Mouse (Mus musculus) bone marrow macrophage, adult 2 months (primary cell): ENCODE measurements around the gene Pcx. TPM values are rescaled to one million over a fixed set of nuclear protein-coding genes. Genes with fewer than 3 reads are reported as not detected.

Experiments
- H3K27ac ChIP-seq: 2 replicates; pipeline ENCODE4 v1.5.1; 2012; ENCODE audit warnings: low read depth, low read length; ENCODE audit not compliant: insufficient read depth
- H3K4me1 ChIP-seq: 2 replicates; pipeline ENCODE4 v1.6.1; 2012; ENCODE audit warnings: low read length; ENCODE audit not compliant: control insufficient read depth, insufficient read depth
- H3K4me3 ChIP-seq: 2 replicates; pipeline ENCODE4 v1.5.1; 2012; ENCODE audit warnings: mild to moderate bottlenecking, low read length, moderate library complexity; ENCODE audit not compliant: insufficient read depth
- CTCF ChIP-seq: IDR thresholded peaks from 2 replicates; pipeline ENCODE4 v1.5.1; 2012; ENCODE audit warnings: low read depth, mild to moderate bottlenecking, low read length, moderate library complexity
- POLR2A ChIP-seq: IDR thresholded peaks from 2 replicates; pipeline ENCODE4 v1.6.1; 2012; ENCODE audit warnings: mild to moderate bottlenecking, low read depth, low read length, borderline replicate concordance
- polyA plus RNA-seq: library from polyadenylated mRNA; stranded (reverse); fragments of >200 nt; gene quantifications from 2 replicates; pipeline ENCODE4 v1.2.4, GENCODE M21; 2012; ENCODE audit not compliant: missing spikeins, insufficient read depth, insufficient read length

Pcx gene
- polyA plus RNA-seq, 1 experiment, result 3.7 TPM

- H3K4me1 ChIP-seq, result no peaks in the 10 kb centered on the region; the same call in 1 of the 2 replicates
- H3K27ac ChIP-seq, result no peak overlapping the region
- H3K4me3 ChIP-seq, result no peak overlapping the region
- TF ChIP-seq CTCF (no peak), POLR2A (no peak)
Observed at GRCm38 (mm10) chr19:4496535-4497262, 13.6 kb upstream of the Pcx start.

DNA sequence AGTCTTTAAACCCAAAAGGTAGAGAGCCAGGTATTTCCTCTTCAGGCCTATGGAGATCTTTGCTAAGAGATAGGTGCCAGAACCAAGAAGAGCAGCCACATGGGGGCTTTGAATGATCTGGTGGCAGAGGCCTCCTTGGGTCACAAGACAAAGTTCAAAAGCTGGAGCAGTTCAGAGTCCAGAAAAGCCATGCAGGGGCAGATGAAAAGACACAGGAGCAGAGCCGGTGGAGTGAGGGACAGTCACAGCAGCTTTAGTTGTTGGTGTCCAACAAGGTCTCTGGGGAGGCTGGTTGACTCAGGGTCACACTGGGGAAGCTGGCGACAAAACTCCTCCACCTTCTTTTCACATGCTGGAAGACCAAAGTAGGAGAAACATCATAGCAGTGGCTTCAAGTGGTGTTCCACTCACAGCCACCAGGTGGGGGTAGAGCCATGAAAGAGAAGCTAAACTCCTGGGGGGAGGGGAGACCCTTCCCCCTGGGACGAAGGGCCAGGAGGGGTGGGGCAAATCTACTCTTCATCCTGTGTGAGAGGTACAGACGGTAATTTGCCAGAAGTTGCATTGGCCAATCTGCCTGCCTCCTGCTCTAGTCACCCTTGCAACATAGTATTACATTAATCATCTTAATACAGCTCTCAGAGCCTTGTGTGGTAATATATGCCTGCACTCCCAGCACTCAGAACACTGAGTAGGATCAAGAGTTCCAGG, 12.9 kb upstream of the Pcx start:
- H3K4me1 ChIP-seq, result no peaks in the 10 kb centered on the region; the same call in 1 of the 2 replicates
- H3K4me3 ChIP-seq, result no peak overlapping the region
- H3K27ac ChIP-seq, result no peak overlapping the region
- TF ChIP-seq CTCF, result peak; percentile 87
- no peak for TF ChIP-seq POLR2A

DNA sequence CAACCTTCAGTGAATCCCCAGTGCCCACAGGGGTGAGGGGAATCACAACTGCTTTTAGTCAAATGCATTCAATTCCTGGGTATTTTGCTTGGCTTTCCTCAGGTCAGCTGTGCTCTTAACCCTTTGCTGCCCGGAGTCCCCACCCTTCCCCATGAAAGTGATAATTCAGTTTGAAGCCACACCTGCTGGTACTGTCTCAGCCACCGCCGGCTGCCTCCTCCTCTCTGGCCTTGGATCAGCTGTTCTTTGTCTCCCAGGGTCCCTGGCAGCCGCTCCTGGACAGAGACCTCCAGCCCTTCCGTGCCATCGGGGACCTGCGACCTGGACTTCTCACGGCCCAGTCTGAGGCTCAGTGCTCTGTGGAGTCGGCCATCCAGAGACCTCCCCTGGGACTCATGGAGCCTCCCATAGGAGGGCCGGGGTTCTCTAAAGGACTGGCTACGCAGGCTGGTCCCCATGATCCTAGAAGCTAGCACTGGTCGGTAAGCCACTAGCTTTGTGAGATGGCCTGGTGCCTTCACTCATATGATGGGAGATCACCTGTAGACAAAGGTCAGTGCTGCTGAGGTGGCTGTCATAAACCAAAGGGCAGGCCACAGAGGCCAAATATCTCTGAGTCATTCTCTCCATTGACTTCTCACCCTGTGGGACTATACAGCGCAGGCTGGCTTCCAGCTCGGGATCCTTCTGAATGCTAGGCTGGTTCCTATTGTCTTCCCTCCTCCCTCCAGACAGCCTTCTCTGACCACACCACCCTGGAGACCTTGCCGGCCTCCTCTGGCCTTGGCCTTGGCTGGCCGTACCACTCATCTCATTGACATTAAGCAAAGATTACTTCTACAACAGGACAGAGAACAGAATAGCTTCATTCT, 12.0 kb upstream of the Pcx start, which contains the start of gene 2010003K11Rik:
2010003K11Rik (minus strand) TSS at position 522 of the 872 bp plus-strand sequence.
- Histone ChIP-seq H3K4me1 (no peaks in the 10 kb centered on the region; the same call in 1 of the 2 replicates), H3K27ac (no peak within 1 kb of the TSS), H3K4me3 (no peak within 1 kb of the TSS)
- TF ChIP-seq POLR2A (no peak), CTCF (no peak)

DNA sequence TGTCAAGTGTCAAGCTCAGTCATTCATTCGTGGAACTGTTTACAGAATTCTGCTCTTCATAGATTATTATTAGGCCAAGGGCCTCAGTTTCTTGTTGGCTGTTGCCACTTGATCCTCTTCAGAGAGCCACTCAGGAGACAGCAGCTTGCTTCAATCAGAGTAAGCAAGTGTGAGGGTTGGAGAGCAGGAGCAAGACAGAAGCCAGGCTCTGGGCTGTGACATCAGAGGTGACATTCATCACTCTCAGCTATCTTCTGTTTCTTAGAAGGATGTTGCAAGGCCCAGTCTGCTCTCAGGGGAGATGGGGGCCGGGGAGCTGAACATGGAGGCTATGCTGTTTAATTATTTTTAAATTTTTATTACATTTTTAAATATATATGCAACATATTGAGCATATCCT, 7.6 kb upstream of the Pcx start:
- Histone ChIP-seq H3K27ac (no peak overlapping the region), H3K4me3 (no peak overlapping the region), H3K4me1 (no peaks in the 10 kb centered on the region)
- TF ChIP-seq POLR2A (no peak), CTCF (no peak)

GRCm38 (mm10) chr19:4504830-4505229, 5.4 kb upstream of the Pcx start:
- Histone ChIP-seq H3K4me1 (no peaks in the 10 kb centered on the region), H3K4me3 (no peak overlapping the region), H3K27ac (no peak overlapping the region)
- TF ChIP-seq POLR2A (no peak), CTCF (no peak)

DNA sequence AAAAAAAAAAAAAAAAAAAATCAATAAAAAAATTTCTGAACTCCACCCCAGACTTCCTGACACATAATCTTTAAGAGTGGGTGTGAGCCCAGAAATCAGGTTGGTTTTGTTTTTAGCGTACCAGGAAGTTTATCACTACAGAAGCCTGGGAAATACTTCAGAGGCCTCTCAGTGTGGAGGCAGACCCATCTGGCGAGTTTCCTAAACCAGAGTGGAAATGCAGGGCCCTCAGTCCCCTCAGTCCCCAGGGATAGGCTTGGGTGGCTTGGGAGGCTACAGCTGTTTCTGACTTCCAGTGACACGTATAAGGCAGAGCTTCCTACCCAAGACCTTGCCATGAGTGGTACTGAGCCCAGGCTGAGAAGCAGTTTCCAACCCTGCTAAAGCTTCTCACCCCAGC, 2.5 kb upstream of the Pcx start:
- peaks cover 2% of the 10 kb centered on the region; the same call in 1 of the 2 replicates for H3K4me1 ChIP-seq
- no peak overlapping the region for H3K4me3 ChIP-seq
- TF ChIP-seq CTCF (no peak), POLR2A (no peak)
- no peak overlapping the region for H3K27ac ChIP-seq

GRCm38 (mm10) chr19:4511116-4511841, 1.0 kb downstream of the Pcx start:
- Histone ChIP-seq H3K4me1 (peaks cover 5% of the 10 kb centered on the region), H3K4me3 (peak overlapping the region; percentile 76), H3K27ac (no peak overlapping the region)
- TF ChIP-seq POLR2A, result no peak
- no peak for TF ChIP-seq CTCF

- Histone ChIP-seq H3K27ac (no peak overlapping the region), H3K4me1 (peaks cover 14% of the 10 kb centered on the region), H3K4me3 (no peak overlapping the region)
- TF ChIP-seq CTCF, result no peak
- TF ChIP-seq POLR2A, result no peak
Observed at GRCm38 (mm10) chr19:4513236-4513858, 3.1 kb downstream of the Pcx start.

- TF ChIP-seq POLR2A (no peak), CTCF (no peak)
- Histone ChIP-seq H3K4me3 (no peak overlapping the region), H3K4me1 (peaks cover 16% of the 10 kb centered on the region), H3K27ac (no peak overlapping the region)
Observed at GRCm38 (mm10) chr19:4515746-4516145, 5.5 kb downstream of the Pcx start.

DNA sequence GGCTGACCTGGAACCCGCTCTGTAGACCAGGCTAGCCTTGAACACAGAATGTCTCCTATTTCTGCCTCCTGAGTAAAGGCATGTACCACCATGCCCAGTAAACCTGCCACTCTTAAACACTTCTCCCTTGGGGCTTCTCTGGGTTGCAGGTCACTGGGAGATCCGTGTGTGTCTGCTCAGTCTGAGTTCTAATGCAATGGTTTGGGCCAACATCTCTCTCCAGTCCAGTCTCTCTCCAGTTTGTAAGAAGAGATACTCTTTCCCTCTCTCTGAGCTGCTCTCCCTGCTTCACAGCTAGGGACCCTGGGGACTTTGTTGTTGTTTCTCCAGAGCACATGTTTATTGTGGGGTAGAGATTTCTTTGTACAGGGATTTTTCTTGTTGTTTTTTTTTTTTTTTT, 6.0 kb downstream of the Pcx start:
- Histone ChIP-seq H3K4me3 (no peak overlapping the region), H3K27ac (no peak overlapping the region), H3K4me1 (peaks cover 14% of the 10 kb centered on the region)
- TF ChIP-seq POLR2A, result no peak
- TF ChIP-seq CTCF, result no peak
